Mouse (Mus musculus) MEL-GATA-1-ER (cell line): ENCODE results near the gene Eci1.
"Not testable (repeated sequence)": the region's sequence is repeated elsewhere in the genome, so short reads cannot be mapped to it uniquely, and the experiment has no call there.

ENCODE experiments used
- DNase-seq: peaks from one replicate; pipeline ENCODE4 v3.0.0-alpha.2; 2012; ENCODE audit warnings: low read depth; ENCODE audit errors: extremely low read depth

Eci1 gene

GRCm38 (mm10) chr17:24426471-24427169 lies at the start of gene Eci1:
TSS of gene Eci1 (plus strand) at chr17:24426641.
- peak; percentile 70 for DNase-seq

GRCm38 (mm10) chr17:24378496-24378895 lies 47.9 kb upstream of the Eci1 start:
- no peak for DNase-seq

DNA sequence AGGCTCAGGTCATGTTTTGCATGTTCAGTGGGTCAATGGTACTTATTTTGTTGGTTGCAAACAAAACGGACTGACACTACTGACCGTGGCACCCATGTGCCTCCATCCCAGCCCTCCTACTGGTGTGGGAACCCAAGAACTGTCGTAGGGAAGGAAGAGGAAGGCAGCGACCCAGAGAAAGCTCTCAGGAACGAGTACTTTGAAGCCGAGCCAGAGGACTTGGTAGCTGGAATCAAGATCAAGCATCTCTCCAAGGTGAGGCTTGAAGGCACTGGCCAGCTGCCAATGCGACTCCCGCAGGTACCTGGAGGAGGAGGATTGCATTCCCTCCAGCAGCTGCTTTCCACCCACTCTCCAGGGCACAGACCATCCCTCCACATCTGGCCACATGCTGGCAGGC lies 42.7 kb upstream of the Eci1 start:
- DNase-seq, result no peak

DNA sequence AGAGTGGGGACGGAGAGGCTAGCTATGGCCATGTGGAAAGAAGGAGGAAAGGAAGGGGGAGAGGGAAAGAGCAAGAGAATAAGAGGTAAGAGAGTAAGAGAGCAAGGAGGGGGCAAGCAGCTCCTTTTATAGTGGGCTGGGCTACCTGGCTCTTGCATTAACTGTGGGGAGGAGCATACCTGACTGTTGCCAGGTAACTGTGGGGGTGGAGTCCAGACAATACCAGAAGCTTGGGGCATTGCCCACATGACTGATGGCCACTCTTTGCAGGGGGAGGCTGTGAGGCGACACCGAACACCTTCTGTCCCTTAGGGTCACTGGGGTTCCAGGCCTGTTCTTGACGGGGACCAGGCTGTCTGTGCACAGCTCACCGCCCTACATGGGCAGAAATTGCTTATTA lies 37.7 kb upstream of the Eci1 start:
- no peak for DNase-seq

DNA sequence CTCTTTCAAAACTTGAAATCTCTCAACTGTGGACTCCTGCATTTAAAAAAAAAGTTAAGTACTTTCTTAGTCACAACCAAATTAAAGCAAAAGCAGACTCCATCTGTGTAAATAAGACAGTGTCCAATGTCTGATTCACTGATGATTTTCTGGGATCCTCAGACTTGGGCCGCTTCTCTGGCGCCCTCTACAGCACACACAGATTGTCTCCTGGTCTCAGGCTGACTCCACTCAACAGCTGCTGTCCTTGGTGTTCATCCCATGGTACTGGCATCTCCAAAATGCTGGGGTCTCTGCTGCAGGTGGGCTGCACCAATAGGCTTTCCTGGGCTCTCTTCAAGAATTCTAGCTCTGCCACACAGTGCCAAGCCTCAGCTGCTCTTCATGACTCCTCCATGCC lies 36.6 kb upstream of the Eci1 start:
- DNase-seq, result no peak

- DNase-seq, result no peak
Observed at GRCm38 (mm10) chr17:24391149-24391548, 35.3 kb upstream of the Eci1 start.

GRCm38 (mm10) chr17:24393527-24393926 lies 32.9 kb upstream of the Eci1 start:
- DNase-seq, result no peak

DNA sequence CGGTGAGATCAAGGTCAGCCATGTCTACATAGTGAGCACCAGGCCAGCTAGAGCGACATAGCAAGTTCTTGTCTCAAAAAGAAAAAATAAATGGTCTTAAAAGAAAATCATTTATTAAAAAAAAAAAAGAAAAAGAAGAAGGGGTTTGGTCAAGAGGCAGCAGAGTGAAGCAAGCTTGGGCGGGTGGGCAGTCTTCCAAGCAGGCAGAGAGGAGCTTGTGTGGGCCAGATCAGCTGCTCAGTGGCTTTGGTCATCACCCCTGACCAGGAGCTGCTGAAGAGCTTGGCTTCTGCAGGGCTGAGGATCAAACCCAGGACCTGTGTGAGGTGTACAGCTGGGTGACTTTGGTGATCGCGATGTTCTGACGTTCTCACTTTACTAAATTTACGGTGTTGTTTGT lies 32.0 kb upstream of the Eci1 start:
- no peak for DNase-seq

GRCm38 (mm10) chr17:24402371-24402770 lies 24.1 kb upstream of the Eci1 start:
- DNase-seq, result no peak

DNA sequence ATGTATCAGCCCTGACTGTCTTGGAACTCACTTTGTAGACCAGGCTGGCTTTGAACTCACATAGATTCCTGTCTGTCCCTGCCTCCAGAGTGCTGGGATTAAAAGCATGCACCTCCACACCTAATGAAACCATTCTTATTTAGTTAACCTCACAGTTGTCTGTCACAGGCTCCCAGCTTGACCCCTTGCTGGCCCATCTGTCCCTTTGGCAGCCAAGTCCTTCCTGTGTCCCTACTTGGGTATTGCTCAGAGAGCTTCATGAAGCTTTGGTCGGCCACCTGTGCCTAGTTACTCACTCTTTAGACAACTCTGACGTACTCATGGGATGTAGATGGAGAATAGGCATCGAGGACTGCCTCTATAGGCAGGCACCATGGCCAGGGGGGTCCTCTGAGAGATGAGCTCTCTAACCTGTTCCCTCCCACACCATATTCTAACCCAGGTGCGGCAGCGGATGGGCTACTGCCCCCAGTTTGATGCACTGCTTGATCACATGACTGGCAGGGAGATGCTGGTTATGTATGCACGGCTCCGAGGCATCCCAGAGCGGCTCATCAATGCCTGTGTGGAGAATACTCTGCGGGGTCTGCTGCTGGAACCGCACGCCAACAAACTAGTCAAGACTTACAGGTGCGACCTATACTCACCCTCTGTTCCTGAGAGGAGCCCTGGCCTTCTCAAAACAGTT lies 19.2 kb upstream of the Eci1 start:
- DNase-seq, result no peak

GRCm38 (mm10) chr17:24413557-24414211 lies 12.8 kb upstream of the Eci1 start:
- peak; percentile 68 for DNase-seq

DNA sequence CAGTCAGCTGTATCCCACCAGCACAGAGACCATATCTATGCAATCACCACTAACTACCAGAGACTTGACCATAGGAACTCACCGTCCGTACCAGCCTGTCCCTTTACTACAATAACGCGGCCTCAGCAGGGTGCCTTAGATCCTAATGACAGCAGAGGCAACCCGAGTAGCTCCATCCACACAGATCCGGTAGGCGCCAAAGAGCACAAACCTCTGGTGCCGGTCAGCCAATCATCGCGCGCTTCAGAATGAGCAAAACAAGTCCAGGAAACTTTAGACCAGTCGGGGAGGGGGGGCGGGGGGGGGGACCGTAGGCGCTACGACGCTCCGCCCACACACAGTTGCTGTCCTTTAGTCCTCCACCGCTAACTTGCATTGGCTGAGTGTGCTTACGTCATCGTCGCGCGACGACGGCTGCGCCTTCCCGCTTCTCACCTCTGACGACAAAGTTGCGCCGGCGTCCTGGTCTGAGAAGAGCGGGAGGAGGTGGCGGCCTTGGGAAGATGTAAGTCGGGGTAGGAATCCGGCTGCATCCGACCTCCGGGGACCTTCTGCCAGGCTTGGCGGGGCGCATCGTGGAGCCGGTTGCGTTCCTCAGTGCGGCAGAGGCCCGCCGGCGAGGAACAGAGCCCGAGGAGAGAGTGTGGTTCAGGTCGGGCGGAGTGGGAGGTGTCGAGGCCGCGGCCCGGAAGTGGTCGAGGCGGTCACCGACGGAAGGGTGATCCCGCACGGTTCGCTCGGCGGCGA lies 12.0 kb upstream of the Eci1 start, which contains the start of gene Rnps1:
Rnps1 (plus strand) TSS at position 336 of the 747 bp plus-strand sequence.
- peak; percentile 96 for DNase-seq

- DNase-seq, result no peak
Observed at GRCm38 (mm10) chr17:24415011-24415410, 11.4 kb upstream of the Eci1 start.

DNA sequence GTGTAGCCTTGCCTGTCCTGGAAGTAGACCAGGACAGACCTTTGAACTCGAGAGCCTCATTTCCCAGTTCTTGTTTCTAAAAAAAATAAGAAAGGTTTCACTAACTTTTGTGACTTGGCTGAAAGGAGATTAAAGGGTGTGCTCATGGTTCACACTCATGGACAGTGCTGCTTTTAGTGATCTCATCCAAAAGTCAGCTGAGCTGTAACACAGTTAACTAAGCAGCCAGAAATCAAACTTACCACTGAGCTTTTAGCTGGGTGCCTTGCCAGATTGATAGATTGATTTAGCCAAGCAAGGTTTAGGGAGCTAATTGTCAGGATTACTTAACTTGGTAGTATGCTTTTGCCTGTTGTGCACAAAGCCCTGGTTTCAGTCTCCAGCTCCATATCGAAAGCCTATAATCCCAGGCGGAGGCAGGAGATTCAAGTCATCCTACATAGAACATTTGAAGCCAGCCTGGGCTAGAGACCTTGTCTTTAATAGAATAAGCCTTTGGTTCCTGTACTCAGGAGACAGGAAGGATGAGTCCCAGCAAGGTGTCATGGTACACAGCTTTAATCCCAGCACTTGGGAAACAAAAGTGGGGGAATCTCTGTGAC lies 10.3 kb upstream of the Eci1 start:
- DNase-seq, result no peak

DNA sequence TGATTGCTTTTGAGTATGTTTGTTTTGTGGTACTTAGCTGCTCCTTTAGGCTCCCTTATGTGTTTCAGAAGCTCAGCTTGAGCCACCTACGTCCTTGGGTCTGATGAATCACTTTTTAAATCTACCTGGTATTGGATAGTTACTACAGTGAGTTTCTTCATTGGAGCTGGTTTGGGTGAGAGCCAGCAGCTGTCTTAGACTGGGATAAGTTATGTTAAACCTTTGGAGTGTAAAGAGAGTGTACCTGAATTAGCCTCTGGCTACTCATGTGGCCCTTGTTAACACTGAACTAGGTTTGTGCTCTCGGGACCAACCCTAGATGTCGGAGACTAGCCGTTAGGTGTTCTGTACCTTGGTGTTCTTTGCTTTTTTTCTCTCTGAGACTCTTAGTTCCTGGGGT lies 3.3 kb upstream of the Eci1 start:
- no peak for DNase-seq

DNA sequence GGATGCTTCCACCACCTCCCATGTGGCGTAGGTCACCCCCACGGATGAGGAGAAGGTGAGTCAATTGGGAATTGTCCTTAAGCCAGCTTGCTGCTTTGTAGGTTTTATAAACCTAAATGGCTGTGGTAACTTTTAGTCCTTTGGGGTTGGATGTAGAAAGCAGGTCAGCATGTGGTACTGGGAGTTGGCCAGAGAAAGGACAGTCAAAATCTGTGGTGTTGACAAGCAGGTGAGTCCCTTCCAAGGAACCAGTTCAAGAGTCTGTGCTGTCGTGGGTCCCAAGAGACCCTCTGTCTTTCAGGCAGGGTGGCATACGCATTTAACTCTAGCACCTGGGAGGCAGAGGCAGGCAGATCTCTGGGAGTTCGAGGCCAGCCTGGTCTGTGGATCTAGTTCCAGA lies 2.0 kb upstream of the Eci1 start:
- DNase-seq, result no peak

DNA sequence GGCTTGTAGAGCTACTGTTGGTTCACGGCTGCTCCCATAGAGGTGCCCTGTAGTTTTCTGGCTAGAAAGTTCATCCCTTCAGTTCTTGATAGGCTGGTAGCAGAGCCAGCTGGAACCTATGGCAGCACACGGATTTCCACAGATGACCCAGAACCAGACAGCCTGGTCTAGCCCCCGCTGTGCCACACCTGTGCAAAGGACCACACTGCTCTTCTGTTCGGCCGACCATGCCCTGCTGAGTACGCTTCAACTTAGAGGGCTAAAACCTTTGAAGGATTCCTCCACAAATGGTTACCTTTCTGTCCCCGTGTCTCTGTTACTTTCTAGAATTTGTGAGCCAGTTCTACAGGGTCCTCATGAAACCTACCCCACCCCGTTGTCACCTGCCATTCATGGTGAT lies 1.1 kb upstream of the Eci1 start:
- DNase-seq, result not testable (repeated sequence)

- no peak for DNase-seq
Observed at GRCm38 (mm10) chr17:24425905-24426304, 536 bp upstream of the Eci1 start.

- no peak for DNase-seq
Observed at GRCm38 (mm10) chr17:24427170-24427557, 723 bp downstream of the Eci1 start.

GRCm38 (mm10) chr17:24429201-24429983 lies 3.0 kb downstream of the Eci1 start:
- no peak for DNase-seq

DNA sequence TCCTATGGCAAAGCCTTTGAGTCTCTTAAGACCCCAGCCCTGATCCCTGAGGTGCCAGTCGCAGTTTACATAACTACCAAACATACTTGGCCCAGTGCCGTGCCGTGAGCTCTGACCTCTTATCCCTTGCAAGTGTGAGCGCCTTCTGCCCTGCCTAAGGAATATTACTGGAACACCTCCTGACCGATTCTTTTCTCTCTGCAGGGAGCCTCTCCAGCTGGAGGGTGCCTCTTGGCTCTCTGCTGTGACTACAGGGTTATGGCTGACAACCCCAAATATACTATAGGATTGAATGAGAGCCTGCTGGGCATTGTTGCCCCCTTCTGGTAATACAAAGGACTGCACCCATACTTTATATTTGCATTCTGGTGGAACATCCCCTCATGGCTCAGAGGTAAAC lies 10.6 kb downstream of the Eci1 start:
- DNase-seq, result no peak
